Mouse (Mus musculus) CH12.LX (cell line): ENCODE results near the gene Erbb2. TPM values are rescaled to one million over a fixed set of nuclear protein-coding genes. Genes with fewer than 3 reads are reported as not detected.

Source experiments
- DNase-seq: peaks from one replicate; pipeline ENCODE4 v3.0.0-alpha.2; 2013; ENCODE audit errors: extremely low read depth
- H3K27ac ChIP-seq: 2 replicates; pipeline ENCODE4 v1.5.1; 2012; ENCODE audit warnings: low read depth, mild to moderate bottlenecking, control low read depth, moderate library complexity; ENCODE audit not compliant: insufficient read depth
- H3K27me3 ChIP-seq: replicated peaks from 2 replicates; pipeline ENCODE3; 2012; ENCODE audit warnings: inconsistent platforms
- H3K36me3 ChIP-seq, 2 experiments: replicated peaks in 1 of 2; 2 replicates each; pipeline versions ENCODE3 to v1.6.1; 2012; ENCODE audit warnings: inconsistent platforms in 1 of 2, low read length in 1 of 2, mild to moderate bottlenecking in 1 of 2, mixed read lengths in 1 of 2, moderate library complexity in 1 of 2; ENCODE audit not compliant: control insufficient read depth in 1 of 2, insufficient read depth in 1 of 2
- H3K4me1 ChIP-seq, 2 experiments: 2 replicates each; pipeline ENCODE4 v1.6.1; 2012; ENCODE audit warnings: inconsistent platforms in 1 of 2, moderate library complexity in 1 of 2; ENCODE audit not compliant: insufficient read depth in 2 of 2, control insufficient read depth in 1 of 2
- H3K4me2 ChIP-seq: 2 replicates; pipeline ENCODE4 v1.6.1; 2012; ENCODE audit warnings: low read depth, mild to moderate bottlenecking, control low read depth; ENCODE audit not compliant: poor library complexity, insufficient read depth, severe bottlenecking
- H3K4me3 ChIP-seq, 3 experiments: fragments of 150-350 bp in 1 of 3; sonication (generic) in 1 of 3; replicated peaks in 1 of 3; 2 replicates each; pipeline versions ENCODE3 to v1.5.1; 2011 to 2012; ENCODE audit warnings: low read depth in 2 of 3, low read length in 2 of 3, mild to moderate bottlenecking in 2 of 3, moderate library complexity in 2 of 3, control low read depth in 1 of 3, improper control_type of control experiment in 1 of 3, inconsistent platforms in 1 of 3, mixed read lengths in 1 of 3; ENCODE audit not compliant: poor library complexity in 1 of 3
- H3K79me2 ChIP-seq: replicated peaks from 2 replicates; pipeline ENCODE4 v1.6.1; 2012; ENCODE audit warnings: mild to moderate bottlenecking, moderate library complexity; ENCODE audit not compliant: control insufficient read depth, poor library complexity, insufficient read depth, severe bottlenecking; ENCODE audit errors: extremely low read depth
- H3K9ac ChIP-seq: 2 replicates; pipeline ENCODE4 v1.6.1; 2012; ENCODE audit warnings: low read depth, mild to moderate bottlenecking, control low read depth, moderate library complexity; ENCODE audit not compliant: insufficient read depth
- H3K9me3 ChIP-seq: replicated peaks from 2 replicates; pipeline ENCODE3; 2012; ENCODE audit warnings: low read length, inconsistent platforms, mixed read lengths
- BHLHE40 ChIP-seq: IDR thresholded peaks from 2 replicates; pipeline ENCODE4 v1.6.1; 2011; ENCODE audit warnings: mild to moderate bottlenecking, low read depth, low read length, improper control_type of control experiment
- CHD1 ChIP-seq: IDR thresholded peaks from 2 replicates; pipeline ENCODE4 v1.6.1; 2012; ENCODE audit warnings: low read depth, low read length, improper control_type of control experiment, inconsistent platforms
- CHD2 ChIP-seq: IDR thresholded peaks from 2 replicates; pipeline ENCODE4 v1.6.1; 2011; ENCODE audit warnings: low read length, improper control_type of control experiment
- CTCF ChIP-seq, 2 experiments: IDR thresholded peaks in 1 of 2; conservative IDR thresholded peaks in 1 of 2; 2 replicates each; pipeline ENCODE4 v1.5.1; 2011 to 2012; ENCODE audit warnings: low read depth in 2 of 2, low read length in 2 of 2, improper control_type of control experiment in 1 of 2, inconsistent platforms in 1 of 2, mild to moderate bottlenecking in 1 of 2, moderate library complexity in 1 of 2
- E2F4 ChIP-seq: IDR thresholded peaks from 2 replicates; pipeline ENCODE4 v1.6.1; 2011; ENCODE audit warnings: low read depth, low read length, improper control_type of control experiment; ENCODE audit not compliant: insufficient replicate concordance
- ELF1 ChIP-seq: IDR thresholded peaks from 2 replicates; pipeline ENCODE4 v1.6.1; 2014; ENCODE audit warnings: low read depth, mild to moderate bottlenecking, inconsistent platforms, low read length, improper control_type of control experiment
- EP300 ChIP-seq: IDR thresholded peaks from 2 replicates; pipeline ENCODE4 v1.6.1; 2011; ENCODE audit warnings: low read length, improper control_type of control experiment
- GABPA ChIP-seq: IDR thresholded peaks from 2 replicates; pipeline ENCODE4 v1.6.1; 2012; ENCODE audit warnings: low read depth, low read length, improper control_type of control experiment, inconsistent platforms; ENCODE audit not compliant: insufficient replicate concordance
- HCFC1 ChIP-seq: IDR thresholded peaks from 2 replicates; pipeline ENCODE4 v1.6.1; 2012; ENCODE audit warnings: low read depth, mild to moderate bottlenecking, inconsistent platforms, low read length, improper control_type of control experiment
- IRF4 ChIP-seq: IDR thresholded peaks from 2 replicates; pipeline ENCODE4 v1.6.1; 2014; ENCODE audit warnings: low read depth, mild to moderate bottlenecking, inconsistent platforms, low read length, improper control_type of control experiment
- JUN ChIP-seq: IDR thresholded peaks from 2 replicates; pipeline ENCODE4 v1.6.1; 2011; ENCODE audit warnings: low read depth, mild to moderate bottlenecking, low read length, improper control_type of control experiment, moderate library complexity; ENCODE audit not compliant: insufficient read depth
- JUND ChIP-seq: conservative IDR thresholded peaks from 2 replicates; pipeline ENCODE4 v1.6.1; 2011; ENCODE audit warnings: low read depth, low read length, improper control_type of control experiment
- KAT2A ChIP-seq: IDR thresholded peaks from 2 replicates; pipeline ENCODE4 v1.6.1; 2012; ENCODE audit warnings: low read length, improper control_type of control experiment, inconsistent platforms; ENCODE audit not compliant: insufficient replicate concordance
- MAFK ChIP-seq: IDR thresholded peaks from 2 replicates; pipeline ENCODE4 v1.6.1; 2011; ENCODE audit warnings: low read length, improper control_type of control experiment; ENCODE audit not compliant: insufficient replicate concordance
- MAX ChIP-seq: IDR thresholded peaks from 2 replicates; pipeline ENCODE4 v1.6.1; 2011; ENCODE audit warnings: low read length, improper control_type of control experiment
- MAZ ChIP-seq: IDR thresholded peaks from 2 replicates; pipeline ENCODE4 v1.6.1; 2012; ENCODE audit warnings: low read depth, mild to moderate bottlenecking, inconsistent platforms, low read length, improper control_type of control experiment, moderate library complexity
- MEF2A ChIP-seq: IDR thresholded peaks from 2 replicates; pipeline ENCODE4 v1.6.1; 2014; ENCODE audit warnings: low read depth, mild to moderate bottlenecking, inconsistent platforms, low read length, improper control_type of control experiment, borderline replicate concordance
- MXI1 ChIP-seq: IDR thresholded peaks from 2 replicates; pipeline ENCODE4 v1.6.1; 2011; ENCODE audit warnings: mild to moderate bottlenecking, low read depth, low read length, improper control_type of control experiment
- MYC ChIP-seq: IDR thresholded peaks from 2 replicates; pipeline ENCODE4 v1.6.1; 2011; ENCODE audit warnings: low read depth, mild to moderate bottlenecking, improper control_type of control experiment, low read length
- NELFE ChIP-seq: IDR thresholded peaks from 2 replicates; pipeline ENCODE4 v1.6.1; 2011; ENCODE audit warnings: low read depth, low read length, improper control_type of control experiment
- NRF1 ChIP-seq: IDR thresholded peaks from 2 replicates; pipeline ENCODE4 v1.6.1; 2014; ENCODE audit warnings: low read depth, mild to moderate bottlenecking, inconsistent platforms, low read length, improper control_type of control experiment, moderate library complexity
- PAX5 ChIP-seq: IDR thresholded peaks from 2 replicates; pipeline ENCODE4 v1.6.1; 2012; ENCODE audit warnings: low read length, inconsistent platforms, mixed read lengths
- POLR2A ChIP-seq: IDR thresholded peaks from 2 replicates; pipeline ENCODE4 v1.6.1; 2011; ENCODE audit warnings: low read depth, mild to moderate bottlenecking, improper control_type of control experiment, low read length
- POLR2AphosphoS2 ChIP-seq: IDR thresholded peaks from 2 replicates; pipeline ENCODE4 v1.6.1; 2011; ENCODE audit warnings: low read depth, low read length, improper control_type of control experiment
- RAD21 ChIP-seq: IDR thresholded peaks from 2 replicates; pipeline ENCODE4 v1.6.1; 2011; ENCODE audit warnings: low read depth, mild to moderate bottlenecking, low read length, improper control_type of control experiment, moderate library complexity
- RCOR1 ChIP-seq: conservative IDR thresholded peaks from 2 replicates; pipeline ENCODE4 v1.6.1; 2012; ENCODE audit warnings: low read depth, mild to moderate bottlenecking, inconsistent platforms, low read length, improper control_type of control experiment
- SIN3A ChIP-seq: IDR thresholded peaks from 2 replicates; pipeline ENCODE4 v1.6.1; 2012; ENCODE audit warnings: low read length, improper control_type of control experiment, inconsistent platforms
- SMC3 ChIP-seq: IDR thresholded peaks from 2 replicates; pipeline ENCODE4 v1.6.1; 2011; ENCODE audit warnings: low read depth, low read length, improper control_type of control experiment
- TBP ChIP-seq: conservative IDR thresholded peaks from 2 replicates; pipeline ENCODE4 v1.6.1; 2011; ENCODE audit warnings: low read depth, low read length, improper control_type of control experiment
- TCF12 ChIP-seq: IDR thresholded peaks from 2 replicates; pipeline ENCODE4 v1.6.1; 2014; ENCODE audit warnings: low read depth, mild to moderate bottlenecking, inconsistent platforms, low read length, improper control_type of control experiment
- UBTF ChIP-seq: IDR thresholded peaks from 2 replicates; pipeline ENCODE4 v1.6.1; 2012; ENCODE audit warnings: low read depth, mild to moderate bottlenecking, inconsistent platforms, low read length, improper control_type of control experiment, moderate library complexity
- USF1 ChIP-seq: IDR thresholded peaks from 2 replicates; pipeline ENCODE4 v1.6.1; 2014; ENCODE audit warnings: low read depth, mild to moderate bottlenecking, inconsistent platforms, low read length, improper control_type of control experiment
- USF2 ChIP-seq: conservative IDR thresholded peaks from 2 replicates; pipeline ENCODE4 v1.6.1; 2011; ENCODE audit warnings: low read depth, low read length, improper control_type of control experiment
- ZC3H11A ChIP-seq: IDR thresholded peaks from 2 replicates; pipeline ENCODE4 v1.6.1; 2012; ENCODE audit warnings: low read depth, mild to moderate bottlenecking, inconsistent platforms, low read length, improper control_type of control experiment
- ZKSCAN1 ChIP-seq: IDR thresholded peaks from 2 replicates; pipeline ENCODE4 v1.6.1; 2012; ENCODE audit warnings: low read depth, inconsistent platforms, low read length, improper control_type of control experiment, borderline replicate concordance
- ZMIZ1 ChIP-seq: IDR thresholded peaks from 2 replicates; pipeline ENCODE4 v1.6.1; 2012; ENCODE audit warnings: low read depth, mild to moderate bottlenecking, inconsistent platforms, low read length, improper control_type of control experiment
- ZNF384 ChIP-seq: IDR thresholded peaks from 2 replicates; pipeline ENCODE4 v1.6.1; 2012; ENCODE audit warnings: low read depth, low read length, improper control_type of control experiment, inconsistent platforms
- dilution Hi-C: fragments of 300-500 bp; cut with MboI; formaldehyde crosslinking; loops from 2 replicates; pipeline ENCODE4 v1.14.3; 2020; ENCODE audit warnings: low sequenced_read_pairs; ENCODE audit not compliant: extremely low pct_unique_long_range_greater_than_20kb, extremely low pct_ligation_motif_present
- in situ Hi-C: fragments of 300-500 bp; cut with MboI; formaldehyde crosslinking; loops from 3 replicates; pipeline ENCODE4 v1.14.3; 2019; ENCODE audit warnings: low sequenced_read_pairs, low pct_ligation_motif_present, low pct_unique_long_range_greater_than_20kb, mixed read lengths
- polyA plus RNA-seq: library from polyadenylated mRNA; unstranded; fragments of >175 nt; gene quantifications from 2 replicates; pipeline ENCODE4 v1.2.1, GENCODE M21; 2012; ENCODE audit warnings: low read depth; ENCODE audit not compliant: insufficient read length
- total RNA-seq, 2 experiments: library from RNA; depleted of rRNA; stranded (reverse); fragments of 300-350 nt in 1 of 2; fragments of >200 nt in 1 of 2; gene quantifications; 2 replicates each; pipeline ENCODE4 v1.2.3; 2012 to 2014

Erbb2 gene
- total and polyA plus RNA-seq, 3 experiments, result 0.06 to 0.17 TPM; not detected in 1

DNA sequence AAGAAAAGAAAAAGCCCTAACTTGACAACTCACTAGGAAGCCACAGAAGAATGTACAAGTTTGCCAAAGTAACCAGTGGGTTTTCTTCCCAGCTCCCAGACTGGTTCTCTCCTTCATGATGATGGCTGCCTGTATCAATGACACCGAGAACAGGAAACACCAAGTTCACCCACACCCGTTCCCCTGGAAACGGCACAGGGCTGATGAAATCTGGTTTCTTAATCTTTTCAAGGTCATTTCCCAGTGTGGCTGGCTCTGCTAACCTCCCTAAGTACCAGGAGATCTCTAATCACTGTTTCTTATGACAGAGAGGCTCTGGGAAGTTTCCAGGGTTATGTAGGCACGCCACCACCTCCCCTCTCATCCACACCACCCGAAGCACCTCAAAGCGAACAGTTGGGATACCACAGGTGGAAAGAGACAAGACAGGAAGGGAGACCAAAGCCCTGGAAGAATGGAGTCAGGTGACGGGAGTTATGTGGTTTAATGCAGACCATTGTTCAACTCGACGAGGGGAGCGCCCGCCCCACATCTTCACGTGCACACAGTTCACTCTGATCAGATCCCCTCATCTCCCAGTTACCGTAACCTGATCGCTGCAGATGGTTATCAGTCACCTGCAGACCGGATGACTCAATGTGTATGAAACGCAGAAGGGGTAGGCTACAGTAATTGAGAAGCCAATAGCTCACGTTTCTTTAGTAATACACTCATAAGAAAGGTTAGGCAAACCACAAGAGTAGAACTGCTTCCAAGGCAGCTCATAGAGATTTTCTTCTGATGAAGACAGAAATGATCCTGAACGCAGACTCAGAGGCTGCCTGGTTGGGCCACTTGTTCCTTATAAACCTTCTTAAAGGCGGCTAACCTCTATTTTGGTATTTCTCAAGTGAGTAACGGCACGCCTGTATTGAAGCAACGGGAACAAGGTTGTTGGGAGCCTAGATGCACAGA, 57.8 kb downstream of the Erbb2 start:
- dilution Hi-C loops, result no loop called here
- H3K27me3 ChIP-seq, result no peaks in the 10 kb centered on the region
- no peak for TF ChIP-seq NRF1
- TF ChIP-seq ZC3H11A, result no peak
- peak; percentile 67 for TF ChIP-seq EP300
- peak; percentile 58 for TF ChIP-seq MAX
- 0 out of 2 replicates have a peak, but pooled peaks have one; percentile 31 for TF ChIP-seq KAT2A
- TF ChIP-seq POLR2AphosphoS2, result no peak
- TF ChIP-seq SMC3, result no peak
- TF ChIP-seq MEF2A, result peak; percentile 45; the same call in 1 of the 2 replicates
- peak; percentile 99 for TF ChIP-seq BHLHE40
- no peak for TF ChIP-seq HCFC1
- no peak; the same call in 1 of the 2 replicates for TF ChIP-seq RCOR1
- TF ChIP-seq CHD1, result peak; percentile 75; the same call in 1 of the 2 replicates
- no peak for TF ChIP-seq POLR2A
- no peak for TF ChIP-seq TBP
- TF ChIP-seq MYC, result peak; percentile 57
- peak; percentile 51; the same call in 1 of the 2 replicates for TF ChIP-seq TCF12
- no peak for TF ChIP-seq USF2
- TF ChIP-seq E2F4, result 0 out of 2 replicates have a peak, but pooled peaks have one; percentile 22
- no peak for TF ChIP-seq GABPA
- no peak; the same call in 1 of the 2 replicates for TF ChIP-seq MXI1
- TF ChIP-seq RAD21, result no peak
- no peak for TF ChIP-seq ZKSCAN1
- TF ChIP-seq CHD2, result peak; percentile 51; the same call in 1 of the 2 replicates
- TF ChIP-seq SIN3A, result no peak; the same call in 1 of the 2 replicates
- 0 out of 2 replicates have a peak, but pooled peaks have one; percentile 39 for TF ChIP-seq JUND
- TF ChIP-seq ZMIZ1, result peak; percentile 80
- no peak for TF ChIP-seq ELF1
- TF ChIP-seq PAX5, result no peak
- peak; percentile 62 for TF ChIP-seq IRF4
- peak; percentile 53; the same call in 1 of the 2 replicates for TF ChIP-seq MAZ
- no peak for TF ChIP-seq USF1
- TF ChIP-seq MAFK, result peak; percentile 6; the same call in 1 of the 2 replicates
- TF ChIP-seq NELFE, result no peak; the same call in 1 of the 2 replicates
- no peak; the same call in 1 of the 2 replicates for TF ChIP-seq JUN
- TF ChIP-seq UBTF, result no peak
- peak; percentile 20; the same call in 1 of the 2 replicates for TF ChIP-seq ZNF384
- no peak for TF ChIP-seq CTCF (conservative IDR thresholded peaks at IDR 0.05 in 1 of 2, IDR thresholded peaks at IDR 0.05 in 1 of 2; ENCODE audit: low read depth in 2 of 2, low read length in 2 of 2)

More for the DNA sequence above, 57.8 kb downstream of the Erbb2 start:
- Histone ChIP-seq H3K9me3 (no peaks in the 10 kb centered on the region), H3K4me3 (peak overlapping the region in 2 of 3 experiments; percentile 6 to 20), H3K4me2 (peak overlapping the region; percentile 33), H3K9ac (peak overlapping the region; percentile 51), H3K79me2 (peaks cover 98% of the 10 kb centered on the region), H3K27ac (peak overlapping the region; percentile 93), H3K36me3 (peaks cover 66 to 90% of the 10 kb centered on the region in 2 experiments), H3K4me1 (peaks cover 40 to 83% of the 10 kb centered on the region in 2 experiments)
- DNase-seq, result peak; percentile 71
- in situ Hi-C loops, result loop anchor here (5.0 kb wide), 1 partner anchor 192 kb away; the partner anchor contains the start of gene Gsdma
